Mouse (Mus musculus): ENCODE measurements around the gene Trim65.
"Not testable (repeated sequence)": the region's sequence is repeated elsewhere in the genome, so short reads cannot be mapped to it uniquely, and the experiment has no call there.

Gene Trim65

GRCm38 (mm10) chr11:116138468-116139138, 7.7 kb upstream of the Trim65 start, which contains the start of gene Mrpl38:
Gene Mrpl38, minus strand, starts transcription at chr11:116138868.
- DNase-seq (ENCODE audit: low spot score): peak; percentile 85

GRCm38 (mm10) chr11:116138096-116138467, 7.2 kb upstream of the Trim65 start:
- DNase-seq (ENCODE audit: low spot score): no peak

GRCm38 (mm10) chr11:116134171-116134570, 3.2 kb upstream of the Trim65 start:
- DNase-seq (ENCODE audit: low spot score): no peak

GRCm38 (mm10) chr11:116133497-116133896, 2.6 kb upstream of the Trim65 start:
- no peak for DNase-seq (ENCODE audit: low spot score)

- DNase-seq (ENCODE audit: low spot score): no peak
Observed at GRCm38 (mm10) chr11:116132366-116133333, 1.7 kb upstream of the Trim65 start.

- no peak for DNase-seq (ENCODE audit: low spot score)
Observed at GRCm38 (mm10) chr11:116131349-116132170, 632 bp upstream of the Trim65 start.

- no peak for DNase-seq (ENCODE audit: low spot score)
Observed at GRCm38 (mm10) chr11:116129993-116130487, 888 bp downstream of the Trim65 start.

- no peak for DNase-seq (ENCODE audit: low spot score)
Observed at GRCm38 (mm10) chr11:116129091-116129790, 1.7 kb downstream of the Trim65 start.

- DNase-seq (ENCODE audit: low spot score): no peak
Observed at GRCm38 (mm10) chr11:116127986-116128385, 2.9 kb downstream of the Trim65 start.

GRCm38 (mm10) chr11:116127156-116127980, 3.6 kb downstream of the Trim65 start, which contains the start of gene Trim47:
Gene Trim47, minus strand, starts transcription at chr11:116127210.
- no peak for DNase-seq (ENCODE audit: low spot score)

- DNase-seq (ENCODE audit: low spot score): no peak
Observed at GRCm38 (mm10) chr11:116126261-116126660, 4.7 kb downstream of the Trim65 start.

GRCm38 (mm10) chr11:116121731-116122245, 9.1 kb downstream of the Trim65 start:
- not testable (repeated sequence) for DNase-seq (ENCODE audit: low spot score)

GRCm38 (mm10) chr11:116117819-116118218, 13.1 kb downstream of the Trim65 start:
- DNase-seq (ENCODE audit: low spot score): no peak

GRCm38 (mm10) chr11:116117241-116117640, 13.7 kb downstream of the Trim65 start:
- no peak for DNase-seq (ENCODE audit: low spot score)

GRCm38 (mm10) chr11:116111611-116112203, 19.2 kb downstream of the Trim65 start:
- DNase-seq (ENCODE audit: low spot score): no peak

- DNase-seq (ENCODE audit: low spot score): no peak
Observed at GRCm38 (mm10) chr11:116111067-116111466, 19.9 kb downstream of the Trim65 start.

- DNase-seq (ENCODE audit: low spot score): no peak
Observed at GRCm38 (mm10) chr11:116110540-116110939, 20.4 kb downstream of the Trim65 start.

- DNase-seq (ENCODE audit: low spot score): no peak
Observed at GRCm38 (mm10) chr11:116110131-116110530, 20.8 kb downstream of the Trim65 start.

GRCm38 (mm10) chr11:116109441-116110081, 21.4 kb downstream of the Trim65 start:
- no peak for DNase-seq (ENCODE audit: low spot score)

All from spleen, adult 12 weeks (tissue).